Mouse (Mus musculus) spleen, adult 2 months (tissue): Measurements from ENCODE around the gene Rasip1.

Experiments
- CTCF ChIP-seq: fragments of 200-500 bp; IDR thresholded peaks from 2 replicates; pipeline ENCODE4 v1.5.1; 2011; ENCODE audit warnings: mild to moderate bottlenecking, inconsistent platforms; ENCODE audit not compliant: insufficient read depth, insufficient read length, insufficient replicate concordance; ENCODE audit errors: extremely low read depth
- POLR2A ChIP-seq: fragments of 200-500 bp; IDR thresholded peaks from 2 replicates; pipeline ENCODE4 v1.6.1; 2011; ENCODE audit warnings: low read depth, low read length, inconsistent platforms

DNA sequence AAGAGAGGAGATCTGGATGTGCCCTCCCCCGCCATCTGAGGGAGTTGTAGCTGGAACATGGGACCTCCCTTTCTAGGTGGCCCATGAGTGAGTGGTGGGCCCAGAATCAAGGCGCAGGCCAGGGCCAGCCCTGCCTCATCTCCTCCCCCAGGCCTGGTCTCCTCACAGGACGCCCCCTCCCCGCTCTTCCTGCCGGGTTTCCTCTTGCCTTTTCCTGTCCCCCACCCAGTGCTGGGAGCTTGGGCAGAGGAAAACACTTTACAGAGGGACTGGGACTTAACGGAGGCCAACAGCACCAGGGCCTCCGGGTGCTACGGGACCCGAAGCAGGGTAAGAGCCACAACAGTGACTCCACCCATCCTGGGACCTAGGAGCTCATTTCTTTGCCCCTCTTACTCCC is at the start of gene Rasip1:
- no peak for TF ChIP-seq POLR2A
- no peak for TF ChIP-seq CTCF
